Mouse (Mus musculus): ENCODE measurements around the gene Tmem210.

The Tmem210 gene

DNA sequence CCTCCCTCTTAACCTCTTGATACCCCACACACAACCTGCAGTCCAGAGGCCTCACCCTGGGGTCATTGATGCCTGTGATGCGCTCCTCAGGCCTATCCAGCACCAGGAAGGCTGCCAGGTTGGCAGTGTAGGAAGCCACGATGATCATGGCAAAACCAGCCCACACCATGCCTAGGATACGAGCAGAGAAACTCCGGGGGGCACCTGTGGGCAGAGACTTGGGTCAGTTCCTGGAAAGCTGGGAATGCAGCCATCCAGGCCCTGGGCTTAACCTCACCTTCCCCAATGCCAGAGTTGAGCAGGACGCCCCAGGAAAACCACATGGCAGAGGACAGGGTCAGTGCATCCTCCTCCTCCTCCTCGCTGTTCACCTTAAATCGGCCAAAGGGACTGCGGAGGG lies 9.1 kb downstream of the Tmem210 start:
- no peak for DNase-seq (ENCODE audit: low spot score in 2 of 2)

DNA sequence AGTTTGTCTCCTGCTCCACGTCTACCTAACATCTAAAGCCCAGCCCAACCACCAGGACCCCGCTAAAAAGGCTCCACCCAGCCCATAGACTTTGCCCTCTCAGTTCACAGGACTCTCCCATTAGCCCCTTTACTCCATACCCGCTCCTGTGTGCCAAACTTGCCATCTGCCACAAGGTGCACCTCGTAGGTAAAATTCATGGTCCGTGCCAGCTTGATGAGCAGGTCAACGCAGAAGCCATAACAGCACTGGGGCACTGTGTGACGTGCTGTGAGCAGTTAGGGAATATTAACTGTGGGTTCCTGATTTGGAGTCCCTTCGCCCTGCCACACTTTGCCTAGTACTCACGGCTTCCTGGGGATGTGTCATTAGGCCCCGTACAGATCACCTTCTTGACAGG lies 10.1 kb downstream of the Tmem210 start:
- no peak for DNase-seq (ENCODE audit: low spot score in 2 of 2)

DNA sequence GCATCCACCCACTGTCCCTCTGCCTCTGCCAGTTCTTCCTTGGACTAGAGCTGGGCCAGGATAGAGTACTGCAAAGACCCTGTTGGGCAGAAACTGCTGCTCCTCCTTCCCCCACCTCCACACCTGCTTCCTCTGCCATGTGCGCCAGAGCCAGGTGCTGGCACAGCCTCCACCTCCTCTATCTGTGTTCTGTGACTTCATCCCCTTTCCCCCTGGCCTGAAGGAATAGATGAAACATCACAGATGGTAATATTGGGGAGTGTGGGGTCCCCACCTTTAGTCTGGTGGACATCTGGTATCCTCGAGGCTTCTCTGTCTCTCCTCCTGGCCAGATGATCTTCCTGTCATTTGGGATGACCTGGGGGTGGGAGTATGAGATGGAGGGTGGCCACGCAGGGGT lies 15.5 kb downstream of the Tmem210 start:
- DNase-seq (ENCODE audit: low spot score in 2 of 2) = no peak

DNA sequence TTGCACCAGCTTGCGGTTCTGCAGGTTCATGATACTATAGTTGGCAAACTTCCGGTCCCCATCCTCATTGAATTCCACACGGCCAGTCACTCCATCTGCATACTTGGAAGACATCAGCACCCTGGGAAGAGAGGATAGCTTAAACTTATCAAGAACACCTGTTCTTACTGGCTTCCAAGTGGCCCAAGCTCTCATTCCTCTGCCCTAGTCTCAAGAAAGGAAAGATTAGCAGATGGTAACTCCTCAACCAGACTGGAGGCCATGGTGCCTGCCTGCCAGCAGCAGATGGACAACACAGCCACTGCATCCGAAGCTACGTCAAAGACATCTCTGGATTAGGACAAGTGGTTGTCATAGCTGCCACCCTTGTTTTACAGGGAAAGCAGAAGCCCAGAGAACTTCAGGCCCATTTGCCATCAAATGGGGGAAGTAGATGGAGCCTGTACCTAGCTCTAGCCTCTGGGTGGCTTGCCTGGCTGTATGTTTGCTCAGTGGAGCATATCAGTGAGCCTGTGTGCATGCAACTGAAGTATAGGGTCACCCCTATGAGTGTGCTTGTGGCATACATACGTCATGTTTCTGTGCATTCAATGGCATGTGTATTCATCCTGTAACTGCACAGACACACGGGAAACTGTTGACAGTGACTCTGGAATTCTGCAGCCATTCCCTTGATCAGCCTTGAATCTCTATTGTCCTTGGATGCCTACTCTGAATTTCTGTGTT lies 16.1 kb downstream of the Tmem210 start:
- no peak for DNase-seq (ENCODE audit: low spot score in 2 of 2)

DNA sequence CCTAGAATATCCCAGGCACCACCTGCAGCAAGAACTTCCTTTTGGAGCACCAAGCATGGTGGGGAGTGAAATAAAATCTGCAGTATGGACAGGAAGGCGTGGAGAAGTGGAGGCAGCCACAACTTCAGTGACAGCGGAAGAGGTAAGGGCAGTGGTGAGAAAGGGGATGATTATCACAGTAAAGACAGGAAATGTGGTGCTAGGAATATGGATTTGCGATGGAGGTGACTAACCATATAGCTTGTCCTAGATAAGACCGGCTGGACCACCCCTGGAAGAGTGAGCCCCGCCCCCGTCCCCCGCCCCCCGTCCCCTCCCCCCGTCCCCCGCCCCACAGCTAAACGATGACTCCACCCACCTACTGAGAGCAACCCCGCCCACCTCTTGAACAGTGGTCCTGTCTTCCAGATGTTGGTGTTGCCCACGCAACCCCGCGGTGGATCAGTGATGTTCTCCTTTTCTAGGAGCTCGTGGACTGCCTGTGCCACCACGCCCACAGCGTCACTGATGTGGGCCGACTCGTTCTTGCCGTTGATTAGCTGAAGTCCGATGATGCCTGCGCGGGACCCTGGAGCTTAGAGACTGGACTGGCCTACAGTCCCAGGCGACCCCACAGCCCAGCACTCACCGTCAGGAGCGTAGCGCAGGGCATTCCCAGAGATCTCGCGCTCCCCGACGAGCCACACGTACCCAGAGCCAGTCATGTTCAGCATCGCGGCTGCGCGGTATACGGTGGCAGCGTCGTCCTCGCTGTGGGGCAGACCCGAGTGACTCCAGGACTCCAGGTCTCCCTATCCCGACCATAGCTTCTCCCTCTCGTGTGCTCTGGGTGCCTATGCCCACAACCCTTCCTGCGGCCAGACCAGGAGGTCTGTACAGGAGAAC lies 17.0 kb downstream of the Tmem210 start:
- DNase-seq (ENCODE audit: low spot score in 2 of 2) = no peak

DNA sequence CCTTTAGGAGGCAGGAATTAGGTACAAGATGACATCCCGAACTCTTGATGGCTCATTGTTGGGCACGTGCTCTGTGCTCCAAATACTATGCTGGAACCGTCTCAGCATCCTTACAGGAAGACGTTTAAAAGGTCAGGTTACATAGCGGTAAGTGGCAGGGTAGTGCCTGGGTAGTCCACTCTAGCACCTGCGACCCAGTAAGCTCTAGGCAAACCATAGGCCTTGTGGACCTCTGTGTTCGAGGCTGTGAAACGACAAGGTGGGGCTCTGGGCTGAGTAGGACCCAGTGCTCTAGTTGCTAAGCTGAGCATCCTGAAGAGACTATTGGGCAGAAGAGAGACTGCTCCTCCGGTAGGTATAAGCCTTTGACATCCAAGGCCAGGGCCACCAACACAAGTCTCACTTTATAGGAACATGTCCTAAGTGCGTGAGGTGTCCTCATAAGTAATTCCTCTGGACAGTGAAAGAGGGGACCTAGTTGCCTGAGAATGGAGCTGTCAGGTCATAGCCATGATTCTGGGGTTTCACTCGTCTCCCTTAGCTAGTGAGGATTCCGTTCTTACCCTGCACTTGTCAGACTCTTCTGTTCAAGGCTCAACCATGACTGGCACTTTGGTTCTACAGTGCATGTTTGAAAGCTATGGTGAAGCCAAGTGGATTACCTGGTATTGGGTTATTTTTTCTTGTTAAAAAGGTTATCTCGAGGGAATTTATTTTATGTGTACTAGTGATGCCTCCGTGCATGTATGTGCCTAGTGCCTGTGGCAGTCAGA lies 17.8 kb downstream of the Tmem210 start:
- no peak for DNase-seq (ENCODE audit: low spot score in 2 of 2)

DNA sequence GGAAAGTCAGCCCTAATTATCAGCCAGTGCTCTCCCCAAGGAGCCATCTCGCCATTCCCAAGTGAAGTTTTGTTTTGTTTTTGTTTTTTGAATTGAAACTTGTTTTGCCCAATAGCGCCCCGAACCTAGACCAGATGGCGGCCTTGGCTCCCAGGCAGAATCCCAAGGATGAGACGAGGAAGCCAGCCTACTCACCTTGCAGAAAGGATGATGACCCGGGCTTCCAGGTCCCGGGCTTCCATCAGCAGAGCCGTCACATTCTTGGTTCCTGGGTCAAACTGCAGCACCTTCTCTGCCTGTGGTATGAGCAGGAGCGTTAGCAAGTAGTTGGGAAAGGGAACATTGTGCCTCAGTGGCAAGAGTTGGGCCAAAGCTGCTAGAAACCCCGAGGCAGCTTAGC lies 22.2 kb downstream of the Tmem210 start:
- DNase-seq (ENCODE audit: low spot score in 2 of 2) = no peak

DNA sequence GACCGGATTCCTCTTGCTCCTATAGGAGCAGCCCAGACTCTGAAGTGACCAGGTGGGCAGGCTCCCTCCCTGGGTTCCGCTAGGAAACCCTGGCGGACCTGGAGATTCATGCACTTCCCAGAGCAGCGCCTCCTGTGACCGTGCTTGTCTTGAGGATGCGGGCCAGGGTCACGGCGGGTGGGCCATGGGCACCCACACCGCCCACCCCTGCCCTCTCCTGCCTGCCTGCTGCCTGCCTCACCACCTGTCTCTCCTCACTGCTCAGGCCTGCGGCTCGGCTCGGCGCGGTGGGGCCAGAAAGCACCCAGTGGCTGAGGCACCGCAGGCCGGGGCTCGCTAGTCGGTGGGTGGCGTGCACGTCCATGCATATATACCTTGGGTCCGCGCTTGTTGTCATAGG lies 23.0 kb downstream of the Tmem210 start:
- no peak for DNase-seq (ENCODE audit: low spot score in 2 of 2)

DNA sequence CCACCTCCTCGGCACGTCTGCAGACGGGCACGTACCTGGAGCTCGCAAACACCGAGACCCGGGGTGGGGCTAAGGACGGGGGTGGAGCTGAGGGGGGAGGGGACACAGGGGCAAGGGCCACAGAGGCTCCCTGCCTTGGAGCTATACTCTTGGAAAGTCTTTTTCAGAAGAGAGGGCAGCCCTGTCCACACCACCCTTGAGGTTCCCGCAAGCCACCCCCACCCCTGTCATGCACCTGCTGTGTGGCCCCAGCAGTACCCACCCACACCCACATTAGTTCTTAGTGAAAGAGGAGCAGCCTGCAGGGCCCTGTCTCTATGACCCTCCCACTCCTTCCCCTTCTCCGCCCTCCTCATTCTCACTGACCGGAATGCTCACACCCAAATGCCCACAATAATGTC lies 23.5 kb downstream of the Tmem210 start:
- DNase-seq (ENCODE audit: low spot score in 2 of 2) = no peak

DNA sequence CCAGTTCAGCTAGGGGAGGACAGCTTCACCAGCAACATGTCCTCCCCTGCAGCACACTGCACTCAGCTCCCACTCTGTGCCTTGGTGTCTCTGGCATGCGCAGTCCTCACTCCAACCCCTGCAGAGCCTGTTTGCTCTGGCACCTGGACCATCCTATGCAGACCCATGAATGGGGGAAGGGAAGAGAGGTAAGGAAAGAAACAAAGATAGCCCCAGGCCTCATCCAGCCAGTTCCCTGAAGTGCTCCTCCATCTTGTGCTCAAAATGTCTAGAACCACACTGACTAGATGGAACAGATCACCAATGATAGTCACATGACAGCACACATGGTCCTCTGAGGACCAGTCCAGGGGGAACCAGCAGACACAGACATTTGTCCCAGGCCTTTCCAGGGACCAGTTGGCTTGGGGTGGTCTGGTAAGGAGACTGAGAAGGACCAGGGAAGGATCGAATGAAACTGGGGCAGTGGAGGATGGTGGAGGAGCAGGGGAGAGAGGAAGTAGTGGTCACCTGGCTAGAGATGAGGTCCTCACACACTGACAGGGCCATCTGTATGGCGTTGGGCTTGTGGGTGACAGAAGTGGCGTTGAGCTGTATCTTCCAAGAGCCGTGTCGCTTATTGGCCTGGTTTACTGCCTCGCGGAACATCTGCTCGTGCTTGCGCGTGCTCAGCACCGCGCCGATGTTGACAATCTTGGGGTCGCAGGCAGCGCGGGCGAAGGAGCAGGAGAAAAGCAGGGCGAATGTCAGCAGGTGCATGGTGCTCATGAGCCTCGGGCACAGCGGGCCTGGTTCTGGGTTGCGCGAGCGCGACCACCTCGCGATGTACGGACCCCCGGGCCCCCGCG lies 30.4 kb downstream of the Tmem210 start:
- no peak for DNase-seq (ENCODE audit: low spot score in 2 of 2)

DNA sequence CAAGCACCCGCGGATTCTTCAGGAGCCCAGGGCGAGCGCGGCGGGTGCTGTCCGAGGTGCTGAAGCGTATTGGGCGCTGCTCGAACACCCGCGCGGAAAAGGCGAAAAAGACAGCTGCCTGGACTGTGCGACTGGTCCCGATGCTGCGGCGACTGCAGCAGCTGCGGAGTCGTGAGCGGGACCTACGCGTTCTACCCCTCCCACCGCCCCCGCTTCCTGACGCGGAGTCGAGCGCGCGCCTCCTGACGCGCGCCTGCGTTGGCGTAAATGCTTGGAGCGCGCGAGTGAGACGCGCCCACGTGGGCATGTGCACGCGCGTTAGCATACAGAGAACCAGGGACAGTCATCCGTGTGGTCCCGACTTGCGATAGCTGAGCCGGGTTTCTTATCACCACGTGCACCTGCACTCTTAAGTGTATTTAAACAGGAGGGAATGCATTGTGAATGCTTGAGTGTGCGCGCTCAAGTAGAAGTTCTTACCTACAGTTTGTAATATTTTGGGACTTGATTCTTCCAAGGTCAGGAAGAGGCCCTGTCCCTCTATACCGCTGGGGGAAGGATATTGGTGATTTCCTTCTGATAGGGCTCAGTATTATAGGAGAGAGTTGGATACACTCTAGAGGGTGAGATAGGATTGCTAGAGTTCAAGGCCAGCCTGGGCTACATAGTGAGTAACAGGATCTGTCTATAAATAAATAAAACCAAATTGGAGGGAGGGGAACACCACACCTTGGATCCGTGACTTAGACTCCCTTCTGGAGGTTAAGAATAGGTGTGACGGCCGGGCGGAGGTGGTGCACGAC lies 31.2 kb downstream of the Tmem210 start, which contains the start of gene Grin1:
Grin1 (minus strand) TSS at position 217 of the 803 bp plus-strand sequence.
- peak; percentile 35 for DNase-seq (ENCODE audit: low spot score in 2 of 2)

DNA sequence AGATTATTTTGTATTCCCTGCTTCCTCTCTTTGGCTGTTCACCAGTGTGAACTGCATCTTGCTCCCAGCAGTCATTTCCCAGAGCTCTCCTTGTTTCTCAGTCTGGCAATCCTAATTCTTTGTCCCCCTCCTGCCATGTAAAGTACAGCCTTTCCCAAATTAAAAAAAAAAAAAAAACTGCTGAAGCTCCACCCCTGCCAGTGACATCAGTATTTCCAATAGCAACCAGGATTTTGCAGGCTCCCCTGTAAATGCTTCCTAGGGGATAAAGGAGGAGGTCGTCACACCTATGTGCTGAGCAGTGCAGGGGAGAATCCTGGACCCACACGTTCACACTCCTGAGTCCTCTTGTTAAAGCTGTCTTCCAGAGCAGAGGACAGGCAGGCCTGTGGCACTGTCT lies 32.1 kb downstream of the Tmem210 start:
- DNase-seq (ENCODE audit: low spot score in 2 of 2) = no peak

DNA sequence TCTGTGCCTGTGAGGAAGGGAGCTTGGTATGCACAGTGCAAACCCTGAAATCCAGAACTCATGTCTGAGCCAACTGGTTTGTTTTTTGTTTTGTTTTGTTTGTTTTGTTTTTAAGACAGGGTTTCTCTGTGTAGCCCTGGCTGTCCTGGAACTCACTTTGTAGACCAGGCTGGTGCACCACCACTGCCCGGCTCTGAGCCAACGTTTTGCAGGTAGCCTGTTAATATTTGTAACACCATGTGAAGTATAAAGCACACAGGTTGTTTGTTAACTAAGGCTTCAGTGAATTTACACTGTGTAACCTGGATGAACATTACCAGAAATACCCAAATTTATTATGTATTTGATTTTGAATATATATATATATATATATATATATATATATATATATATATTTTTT lies 38.1 kb downstream of the Tmem210 start:
- DNase-seq (ENCODE audit: low spot score in 2 of 2) = no peak

DNA sequence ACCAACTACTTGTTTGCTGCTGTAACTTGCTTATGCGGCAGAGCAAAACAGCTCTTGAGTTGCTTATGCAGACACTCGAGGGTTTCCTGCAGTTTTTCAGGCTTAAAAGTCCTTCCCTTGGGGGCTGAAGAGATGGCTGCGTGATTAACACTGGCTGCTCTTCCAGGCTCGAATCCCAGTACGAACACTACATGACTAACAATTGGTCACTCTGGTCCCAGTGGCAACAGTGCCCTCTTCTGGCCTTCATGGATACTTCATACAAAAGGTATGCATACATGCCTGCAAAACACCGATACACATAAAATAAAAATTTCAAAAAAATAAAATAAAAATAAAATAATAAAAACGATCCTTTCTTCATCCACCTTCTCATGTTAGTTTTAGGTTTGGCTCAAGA lies 40.5 kb downstream of the Tmem210 start:
- no peak for DNase-seq (ENCODE audit: low spot score in 2 of 2)

DNA sequence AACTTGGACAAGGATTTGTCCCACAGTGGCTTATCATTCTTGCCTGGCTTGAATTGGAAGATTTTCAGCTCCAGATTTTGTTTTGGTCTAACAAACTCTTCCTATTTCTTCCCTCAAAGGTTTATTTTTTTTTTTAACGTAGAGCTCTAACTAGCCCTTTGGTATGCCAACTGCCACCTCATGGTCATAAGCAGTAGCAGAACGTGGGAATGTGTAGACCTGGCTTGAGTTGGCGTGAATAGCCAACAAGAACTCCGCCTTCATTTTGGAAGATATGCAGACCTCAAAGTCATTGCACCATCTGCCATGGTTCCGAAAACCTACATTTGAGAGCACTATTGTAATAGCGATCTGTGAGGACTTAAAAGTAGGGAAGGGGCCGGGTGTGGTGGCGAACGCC lies 43.5 kb downstream of the Tmem210 start:
- DNase-seq (ENCODE audit: low spot score in 2 of 2) = no peak

DNA sequence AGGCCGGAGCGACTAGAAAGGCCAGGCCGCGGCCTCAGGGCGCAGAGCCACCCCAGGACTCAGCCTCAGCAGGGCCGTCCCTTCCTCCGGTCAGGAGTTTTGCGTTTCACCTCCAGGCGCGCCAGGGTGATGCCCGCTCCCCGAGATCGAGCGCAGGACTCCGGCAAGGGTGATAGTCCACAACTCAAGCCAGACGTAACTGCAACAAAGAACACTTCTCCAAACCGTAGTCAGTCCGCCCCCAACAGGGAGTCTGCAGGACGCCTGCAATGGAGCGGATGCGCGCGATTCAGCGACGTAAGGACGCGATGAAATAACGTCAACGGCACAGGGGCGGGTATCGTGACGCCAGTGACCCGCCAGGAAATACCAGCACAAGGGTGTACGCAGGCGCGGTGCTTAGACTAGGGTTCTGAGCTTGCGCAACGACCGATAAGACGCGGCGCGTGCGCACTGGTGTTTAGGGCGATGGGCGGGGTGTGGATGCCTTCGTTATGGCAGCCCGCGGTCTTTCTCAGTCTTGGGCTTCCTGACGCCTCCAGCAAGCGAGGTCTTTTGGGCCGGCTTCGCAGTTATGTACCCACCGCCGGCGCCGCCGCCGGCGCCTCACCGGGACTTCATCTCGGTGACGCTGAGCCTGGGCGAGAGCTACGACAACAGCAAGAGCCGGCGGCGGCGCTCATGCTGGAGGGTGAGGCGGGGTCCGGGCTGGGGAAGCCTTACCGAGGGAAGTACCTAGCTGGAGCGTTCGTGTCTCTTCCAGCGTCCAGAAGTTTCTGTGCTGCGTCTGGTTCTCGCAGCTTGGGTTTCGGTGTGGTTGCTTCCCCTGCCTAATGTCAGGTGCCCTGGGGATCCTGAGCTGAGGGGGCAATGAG lies 44.6 kb downstream of the Tmem210 start, which contains the start of gene Man1b1:
Man1b1 (plus strand) TSS at position 53 of the 875 bp plus-strand sequence.
- peak; percentile 99 for DNase-seq (ENCODE audit: low spot score in 2 of 2)

DNA sequence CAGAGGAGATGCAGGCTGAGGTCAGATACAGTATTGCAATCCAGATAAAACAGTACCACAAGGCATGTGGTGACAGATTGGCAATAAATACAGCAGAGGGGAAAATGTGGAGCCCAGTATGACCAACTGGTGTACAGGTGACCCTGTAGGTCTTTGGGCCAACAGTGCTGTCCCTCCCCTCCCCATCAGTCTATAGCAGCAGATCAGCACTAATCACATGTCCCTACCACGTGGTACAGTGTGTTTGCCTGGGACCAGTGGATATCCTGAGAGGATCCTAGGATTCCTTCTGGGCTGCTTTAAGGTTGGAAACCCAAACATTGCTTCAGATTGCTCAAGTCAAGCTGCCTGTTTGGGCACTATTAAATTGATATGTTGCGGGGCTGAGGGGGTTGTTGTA lies 45.6 kb downstream of the Tmem210 start:
- DNase-seq (ENCODE audit: low spot score in 2 of 2) = no peak

DNA sequence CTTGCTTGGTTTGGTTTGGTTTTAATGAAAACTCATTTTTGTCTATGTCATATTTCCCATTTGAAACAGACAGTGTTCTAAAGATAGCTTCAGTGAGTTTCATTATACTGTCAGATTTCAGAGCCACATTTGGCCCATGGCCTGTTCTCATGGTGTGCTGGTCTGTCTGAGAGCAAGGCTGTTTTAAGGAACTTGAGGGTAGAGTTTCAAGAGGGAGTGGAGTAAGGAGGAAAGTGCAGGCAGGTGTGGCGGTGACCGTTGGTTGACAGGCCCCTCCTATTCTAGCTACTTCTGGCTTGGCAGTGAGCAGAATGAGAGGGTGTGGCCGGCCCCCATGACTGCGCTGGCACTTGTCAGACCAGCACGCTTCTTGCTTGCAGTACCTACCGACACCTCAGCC lies 50.4 kb downstream of the Tmem210 start:
- no peak for DNase-seq (ENCODE audit: low spot score in 2 of 2)
